Mouse (Mus musculus) stomach, embryonic 14.5 days (tissue): ENCODE data around the gene Akr1c19. TPM values are rescaled to one million over a fixed set of nuclear protein-coding genes. Genes with fewer than 3 reads are reported as not detected.
A peak's percentile ranks its signal among the peaks of the same experiment; 100 is the strongest.
"Not testable (repeated sequence)": the region's sequence is repeated elsewhere in the genome, so short reads cannot be mapped to it uniquely, and the experiment has no call there.

ENCODE experiments used
- ATAC-seq: fragments of 200-750 bp; cut with Nextera tagmentation; 2 replicates; pipeline ENCODE4 v1.8.0; 2017; ENCODE audit warnings: low read depth, moderate TSS enrichment; ENCODE audit not compliant: insufficient number of reproducible peaks, insufficient read depth, low FRiP score
- H3K27ac ChIP-seq: fragments of 300-500 bp; sonication (generic); 2 replicates; pipeline ENCODE4 v1.5.1; 2014; ENCODE audit warnings: mild to moderate bottlenecking, low read length, moderate library complexity, mixed read lengths
- H3K27me3 ChIP-seq: fragments of 300-500 bp; sonication (generic); 2 replicates; pipeline ENCODE4 v1.6.1; 2014; ENCODE audit warnings: low read length, control low read depth, mixed read lengths; ENCODE audit not compliant: control insufficient read depth, insufficient read depth
- H3K36me3 ChIP-seq: fragments of 300-500 bp; sonication (generic); 2 replicates; pipeline ENCODE4 v1.6.1; 2014; ENCODE audit warnings: mild to moderate bottlenecking, control low read depth, low read length, moderate library complexity, mixed read lengths; ENCODE audit not compliant: control insufficient read depth, insufficient read depth
- H3K4me1 ChIP-seq: fragments of 300-500 bp; sonication (generic); 2 replicates; pipeline ENCODE4 v1.6.1; 2014; ENCODE audit warnings: low read length, control low read depth, mixed read lengths; ENCODE audit not compliant: control insufficient read depth, insufficient read depth
- H3K4me2 ChIP-seq: fragments of 300-500 bp; sonication (generic); replicated peaks from 2 replicates; pipeline ENCODE4 v1.6.1; 2014; ENCODE audit warnings: low read depth, low read length, control low read depth
- H3K4me3 ChIP-seq: fragments of 300-500 bp; sonication (generic); 2 replicates; pipeline ENCODE4 v1.5.1; 2014; ENCODE audit warnings: low read depth, low read length, control low read depth
- H3K9ac ChIP-seq: fragments of 300-500 bp; sonication (generic); replicated peaks from 2 replicates; pipeline ENCODE4 v1.6.1; 2014; ENCODE audit warnings: low read depth, mild to moderate bottlenecking, control low read depth, low read length, moderate library complexity, mixed read lengths
- H3K9me3 ChIP-seq: fragments of 300-500 bp; sonication (generic); 2 replicates; pipeline ENCODE4 v1.6.1; 2016; ENCODE audit warnings: low read depth, low read length, control low read depth; ENCODE audit not compliant: control insufficient read depth
- WGBS: fragments of 180-500 bp; shearing (Covaris S2); extraction: QIAGEN DNeasy Blood & Tissue Kit; methylation state at CpG from one replicate; pipeline ENCODE4 v1.1.7; 2014; 5-methylcytosine and 5-hydroxymethylcytosine counted together
- polyA plus RNA-seq: library from polyadenylated mRNA; unstranded; fragments of >200 nt; fragmentation: Nextera tagmentation; extraction: Ambion mirVana; gene quantifications from 2 replicates; pipeline ENCODE4 v1.2.1, GENCODE M21; 2014

The Akr1c19 gene
- polyA plus RNA-seq, 1 experiment from 2014 or later, result 94.6 TPM

- not testable (repeated sequence) for H3K4me2 ChIP-seq, H3K9me3 ChIP-seq, H3K36me3 ChIP-seq, H3K4me1 ChIP-seq, H3K9ac ChIP-seq, ATAC-seq, H3K4me3 ChIP-seq, H3K27me3 ChIP-seq, H3K27ac ChIP-seq
These were observed 28.4 kb downstream of the Akr1c19 start for GRCm38 (mm10) chr13:4256894-4257293.

- no peak overlapping the region for H3K4me3 ChIP-seq
- H3K4me1 ChIP-seq, result no peaks in the 10 kb centered on the region
- no peak overlapping the region for H3K27ac ChIP-seq
- H3K36me3 ChIP-seq, result no peaks in the 10 kb centered on the region
- H3K4me2 ChIP-seq, result no peak overlapping the region
- WGBS, result 72% methylated on average over 6 of the region's 6 CpGs
- H3K27me3 ChIP-seq, result no peaks in the 10 kb centered on the region
- H3K9me3 ChIP-seq, result no peaks in the 10 kb centered on the region
- no peak overlapping the region for H3K9ac ChIP-seq
- ATAC-seq, result no peak
These were observed 28.8 kb downstream of the Akr1c19 start for GRCm38 (mm10) chr13:4257349-4257748.

GRCm38 (mm10) chr13:4264612-4265011 lies 36.1 kb downstream of the Akr1c19 start:
- H3K27ac ChIP-seq, result no peak overlapping the region
- H3K4me3 ChIP-seq, result no peak overlapping the region
- H3K27me3 ChIP-seq, result no peaks in the 10 kb centered on the region
- no peak overlapping the region for H3K4me2 ChIP-seq
- 79% methylated on average over 3 of the region's 3 CpGs for WGBS
- ATAC-seq, result no peak
- H3K9ac ChIP-seq, result no peak overlapping the region
- H3K4me1 ChIP-seq, result no peaks in the 10 kb centered on the region
- no peaks in the 10 kb centered on the region for H3K9me3 ChIP-seq
- H3K36me3 ChIP-seq, result no peaks in the 10 kb centered on the region

GRCm38 (mm10) chr13:4265047-4265446 lies 36.5 kb downstream of the Akr1c19 start:
- Histone ChIP-seq H3K27ac (no peak overlapping the region), H3K9ac (no peak overlapping the region), H3K36me3 (no peaks in the 10 kb centered on the region), H3K9me3 (no peaks in the 10 kb centered on the region), H3K27me3 (no peaks in the 10 kb centered on the region), H3K4me3 (no peak overlapping the region), H3K4me1 (no peaks in the 10 kb centered on the region), H3K4me2 (no peak overlapping the region)
- no peak for ATAC-seq
- WGBS, result 87% methylated on average over 2 of the region's 2 CpGs

- H3K27ac ChIP-seq, H3K9me3 ChIP-seq, H3K4me2 ChIP-seq, H3K9ac ChIP-seq, H3K4me1 ChIP-seq, H3K27me3 ChIP-seq, H3K4me3 ChIP-seq, H3K36me3 ChIP-seq, ATAC-seq: not testable (repeated sequence)
- 91% methylated on average over 2 of the region's 2 CpGs for WGBS
These were observed 37.0 kb downstream of the Akr1c19 start for GRCm38 (mm10) chr13:4265455-4265854.

- H3K27me3 ChIP-seq, result no peaks in the 10 kb centered on the region
- H3K36me3 ChIP-seq, result no peaks in the 10 kb centered on the region
- H3K4me3 ChIP-seq, result no peak overlapping the region
- no peaks in the 10 kb centered on the region for H3K9me3 ChIP-seq
- H3K4me2 ChIP-seq, result no peak overlapping the region
- no peak overlapping the region for H3K27ac ChIP-seq
- H3K9ac ChIP-seq, result no peak overlapping the region
- no peak for ATAC-seq
- no peaks in the 10 kb centered on the region for H3K4me1 ChIP-seq
These were observed 42.4 kb downstream of the Akr1c19 start for GRCm38 (mm10) chr13:4270860-4271259.

GRCm38 (mm10) chr13:4277526-4277925 lies 49.0 kb downstream of the Akr1c19 start:
- Histone ChIP-seq H3K9ac (no peak overlapping the region), H3K9me3 (no peaks in the 10 kb centered on the region), H3K4me3 (no peak overlapping the region), H3K27ac (no peak overlapping the region), H3K36me3 (no peaks in the 10 kb centered on the region), H3K27me3 (no peaks in the 10 kb centered on the region), H3K4me1 (no peaks in the 10 kb centered on the region), H3K4me2 (no peak overlapping the region)
- 85% methylated on average over 2 of the region's 2 CpGs for WGBS
- no peak for ATAC-seq

- no peaks in the 10 kb centered on the region for H3K27me3 ChIP-seq
- H3K4me1 ChIP-seq, result no peaks in the 10 kb centered on the region
- 0 out of 2 replicates have a peak within 1 kb of the TSS, but pooled peaks have one; percentile 10 for H3K4me2 ChIP-seq
- H3K4me3 ChIP-seq, result peak within 1 kb of the TSS; percentile 23; the same call in 1 of the 2 replicates
- H3K9ac ChIP-seq, result no peak within 1 kb of the TSS
- H3K9me3 ChIP-seq, result no peaks in the 10 kb centered on the region
- peak; percentile 95 for ATAC-seq
- no peak within 1 kb of the TSS for H3K27ac ChIP-seq
- WGBS, result 25% methylated on average over 4 of the region's 4 CpGs
- H3K36me3 ChIP-seq, result no peaks in the 10 kb centered on the region
These were observed 50.8 kb downstream of the Akr1c19 start, which contains the start of gene Akr1c12 for GRCm38 (mm10) chr13:4279284-4279683. Akr1c12 (minus strand) TSS chr13:4279433.
